Mouse (Mus musculus): ENCODE results near the gene Rrp9. TPM values are rescaled to one million over a fixed set of nuclear protein-coding genes. Genes with fewer than 3 reads are reported as not detected.
"Not testable (repeated sequence)": the region's sequence is repeated elsewhere in the genome, so short reads cannot be mapped to it uniquely, and the experiment has no call there.

Gene Rrp9
- polyA plus RNA-seq, 2 experiments from 2014 or later, result 23.1 to 33.9 TPM

GRCm38 (mm10) chr9:106476002-106476923, 500 bp downstream of the Rrp9 start:
- ATAC-seq, result peak; percentile 24

GRCm38 (mm10) chr9:106476924-106477484, 1.2 kb downstream of the Rrp9 start, which contains the start of gene Parp3:
TSS of gene Parp3 (minus strand) at chr9:106476949.
- peak; percentile 94 for ATAC-seq

GRCm38 (mm10) chr9:106477649-106478048, 1.9 kb downstream of the Rrp9 start:
- ATAC-seq, result no peak

GRCm38 (mm10) chr9:106478101-106478500, 2.3 kb downstream of the Rrp9 start:
- ATAC-seq, result no peak

- no peak for ATAC-seq
Measured at GRCm38 (mm10) chr9:106480541-106480940, 4.8 kb downstream of the Rrp9 start.

- ATAC-seq, result no peak
Measured at GRCm38 (mm10) chr9:106481075-106481474, 5.3 kb downstream of the Rrp9 start.

- ATAC-seq, result no peak
Measured at GRCm38 (mm10) chr9:106481676-106482075, 5.9 kb downstream of the Rrp9 start.

- ATAC-seq, result no peak
Measured at GRCm38 (mm10) chr9:106482578-106483115, 6.9 kb downstream of the Rrp9 start.

- ATAC-seq, result no peak
Measured at GRCm38 (mm10) chr9:106483136-106483535, 7.4 kb downstream of the Rrp9 start.

- no peak for ATAC-seq
Measured at GRCm38 (mm10) chr9:106483606-106484005, 7.8 kb downstream of the Rrp9 start.

- ATAC-seq, result no peak
Measured at GRCm38 (mm10) chr9:106485076-106485475, 9.3 kb downstream of the Rrp9 start.

- ATAC-seq, result not testable (repeated sequence)
Measured at GRCm38 (mm10) chr9:106487602-106488001, 11.8 kb downstream of the Rrp9 start.

GRCm38 (mm10) chr9:106499667-106500066, 23.9 kb downstream of the Rrp9 start, which contains the start of gene Iqcf1:
TSS of gene Iqcf1 (plus strand) at chr9:106499967.
- ATAC-seq, result no peak

GRCm38 (mm10) chr9:106501846-106502245, 26.1 kb downstream of the Rrp9 start:
- no peak for ATAC-seq

GRCm38 (mm10) chr9:106504246-106504645, 28.5 kb downstream of the Rrp9 start:
- no peak for ATAC-seq

GRCm38 (mm10) chr9:106509356-106509755, 33.6 kb downstream of the Rrp9 start:
- ATAC-seq, result no peak

- ATAC-seq, result no peak
Measured at GRCm38 (mm10) chr9:106512729-106513450, 37.1 kb downstream of the Rrp9 start.

GRCm38 (mm10) chr9:106513566-106513965, 37.8 kb downstream of the Rrp9 start:
- ATAC-seq, result no peak

- ATAC-seq, result no peak
Measured at GRCm38 (mm10) chr9:106514273-106514672, 38.5 kb downstream of the Rrp9 start, which contains the start of gene Iqcf5. TSS of gene Iqcf5 (plus strand) at chr9:106514573.

- ATAC-seq, result no peak
Measured at GRCm38 (mm10) chr9:106519433-106519832, 43.7 kb downstream of the Rrp9 start.

- no peak for ATAC-seq
Measured at GRCm38 (mm10) chr9:106519909-106520308, 44.1 kb downstream of the Rrp9 start.

GRCm38 (mm10) chr9:106531833-106532232, 56.1 kb downstream of the Rrp9 start:
- no peak for ATAC-seq

- ATAC-seq, result no peak
Measured at GRCm38 (mm10) chr9:106534296-106534695, 58.5 kb downstream of the Rrp9 start.

Data from activated CD4-positive, CD25-positive, alpha-beta regulatory T cell, adult 4 months (primary cell).